Mouse (Mus musculus): ENCODE results near the gene Pot1a. TPM values are rescaled to one million over a fixed set of nuclear protein-coding genes. Genes with fewer than 3 reads are reported as not detected.

Gene Pot1a
- polyA plus RNA-seq, 1 experiment, result 4.1 TPM

DNA sequence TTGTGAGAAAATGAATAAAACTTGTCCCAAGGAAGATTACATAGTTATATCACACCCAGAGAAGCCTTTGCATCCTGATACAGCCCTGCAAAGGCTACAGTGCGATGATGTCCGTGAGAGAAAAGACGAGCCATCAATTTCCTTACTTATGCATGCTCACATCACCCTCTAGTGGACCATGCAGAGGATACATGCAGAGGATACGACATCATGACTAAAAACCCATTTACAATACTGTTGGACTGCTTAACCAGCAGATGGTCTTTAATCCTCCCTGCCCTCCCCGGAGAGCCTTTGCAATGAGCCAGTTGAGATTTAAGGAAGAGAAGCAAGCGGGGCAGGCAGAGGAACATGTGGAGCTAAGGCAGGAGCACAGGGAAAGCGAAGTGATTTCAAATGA is 42.0 kb downstream of the Pot1a start:
- H3K36me3 ChIP-seq (ENCODE audit: control insufficient read depth, insufficient read depth, low read length), result no peaks in the 10 kb centered on the region
- WGBS, result 61% methylated on average over 7 of the region's 7 CpGs
- DNase-seq, result peak; percentile 1
- no peak overlapping the region for H3K27ac ChIP-seq (ENCODE audit: insufficient read depth, low read depth, low read length)
- H3K4me1 ChIP-seq (ENCODE audit: control insufficient read depth, insufficient read depth, low read length), result no peaks in the 10 kb centered on the region
- no peaks in the 10 kb centered on the region for H3K27me3 ChIP-seq (replicated peaks; ENCODE audit: control insufficient read depth, insufficient read depth, low read length)
- no peak for TF ChIP-seq POLR2A (IDR thresholded peaks at IDR 0.05; ENCODE audit: low read depth, low read length)
- TF ChIP-seq CTCF (conservative IDR thresholded peaks at IDR 0.05; ENCODE audit: insufficient read depth, insufficient read length, low read depth, low read length), result 0 out of 2 replicates have a peak, but pooled peaks have one; percentile 20
- H3K4me3 ChIP-seq (ENCODE audit: insufficient read depth, low read depth, low read length), result no peak overlapping the region

DNA sequence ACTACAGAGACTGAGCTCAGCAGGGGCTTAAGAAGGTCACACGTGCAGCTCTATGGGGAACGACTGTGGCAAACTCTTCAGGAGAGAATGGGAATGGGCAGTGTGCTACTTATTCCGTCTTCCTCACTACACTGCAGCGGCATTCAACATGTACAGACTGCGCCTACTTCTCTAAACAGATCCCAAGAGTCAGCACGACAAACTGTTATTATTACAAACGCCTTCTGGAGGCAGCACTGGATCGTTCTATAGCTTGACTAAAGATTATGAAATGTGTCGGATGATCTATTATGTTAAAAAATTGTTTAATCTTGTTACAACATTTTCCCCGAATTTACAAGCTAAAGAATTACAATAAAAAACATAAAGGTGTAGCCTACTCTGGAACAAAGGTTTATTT is 42.8 kb downstream of the Pot1a start:
- no peak overlapping the region for H3K4me3 ChIP-seq (ENCODE audit: insufficient read depth, low read depth, low read length)
- no peak overlapping the region for H3K27ac ChIP-seq (ENCODE audit: insufficient read depth, low read depth, low read length)
- TF ChIP-seq CTCF (conservative IDR thresholded peaks at IDR 0.05; ENCODE audit: insufficient read depth, insufficient read length, low read depth, low read length), result no peak
- TF ChIP-seq POLR2A (IDR thresholded peaks at IDR 0.05; ENCODE audit: low read depth, low read length), result no peak
- H3K4me1 ChIP-seq (ENCODE audit: control insufficient read depth, insufficient read depth, low read length), result no peaks in the 10 kb centered on the region
- H3K36me3 ChIP-seq (ENCODE audit: control insufficient read depth, insufficient read depth, low read length), result peaks cover 2% of the 10 kb centered on the region; the same call in 1 of the 2 replicates
- no peak for DNase-seq
- H3K27me3 ChIP-seq (replicated peaks; ENCODE audit: control insufficient read depth, insufficient read depth, low read length), result no peaks in the 10 kb centered on the region
- 90% methylated on average over 10 of the region's 10 CpGs for whole genome bisulfite sequencing

DNA sequence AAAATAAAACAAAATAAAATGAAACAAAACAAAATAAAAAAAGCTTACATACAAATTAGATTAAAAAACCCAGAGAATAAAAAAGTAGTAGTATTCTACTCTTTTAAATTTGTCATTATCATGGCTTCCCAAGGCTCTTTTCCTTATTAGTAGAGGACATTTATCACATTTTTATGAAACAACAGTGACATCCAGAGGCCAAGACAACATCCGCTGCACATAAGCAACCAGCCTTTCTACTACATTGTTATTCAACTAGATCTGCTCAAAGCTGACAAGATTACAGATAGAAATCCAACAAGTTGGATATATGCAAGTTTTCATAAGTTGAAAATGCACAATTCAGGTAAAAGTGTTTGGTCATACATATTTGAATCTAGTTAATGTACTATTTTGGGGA is 56.4 kb downstream of the Pot1a start:
- H3K4me3 ChIP-seq (ENCODE audit: insufficient read depth, low read depth, low read length), result no peak overlapping the region
- peaks cover 5% of the 10 kb centered on the region for H3K36me3 ChIP-seq (ENCODE audit: control insufficient read depth, insufficient read depth, low read length)
- H3K27me3 ChIP-seq (replicated peaks; ENCODE audit: control insufficient read depth, insufficient read depth, low read length), result no peaks in the 10 kb centered on the region
- WGBS, result 74% methylated on average over 1 of the region's 1 CpGs
- no peak for DNase-seq
- H3K4me1 ChIP-seq (ENCODE audit: control insufficient read depth, insufficient read depth, low read length), result no peaks in the 10 kb centered on the region
- no peak overlapping the region for H3K27ac ChIP-seq (ENCODE audit: insufficient read depth, low read depth, low read length)
- TF ChIP-seq POLR2A (IDR thresholded peaks at IDR 0.05; ENCODE audit: low read depth, low read length), result no peak
- no peak for TF ChIP-seq CTCF (conservative IDR thresholded peaks at IDR 0.05; ENCODE audit: insufficient read depth, insufficient read length, low read depth, low read length)

DNA sequence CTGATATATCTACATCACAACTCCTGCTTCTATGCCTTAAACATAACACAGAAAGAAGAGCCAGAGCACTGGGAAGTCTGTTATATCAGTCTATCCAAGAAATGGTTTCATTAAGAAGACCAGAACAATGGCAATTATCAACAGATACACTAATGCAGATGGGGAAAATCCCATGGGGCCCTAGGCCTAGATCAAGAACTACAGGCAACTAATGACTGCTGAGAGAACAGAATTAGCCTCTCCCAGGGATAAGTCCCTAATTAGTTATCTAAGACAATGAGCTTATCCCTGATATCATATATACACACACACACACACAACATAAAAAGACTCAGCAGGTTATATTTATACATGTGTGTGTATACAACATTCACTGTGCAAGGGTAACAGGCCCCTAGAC is 72.5 kb downstream of the Pot1a start:
- TF ChIP-seq CTCF (conservative IDR thresholded peaks at IDR 0.05; ENCODE audit: insufficient read depth, insufficient read length, low read depth, low read length), result no peak
- no peak for TF ChIP-seq POLR2A (IDR thresholded peaks at IDR 0.05; ENCODE audit: low read depth, low read length)
- H3K4me1 ChIP-seq (ENCODE audit: control insufficient read depth, insufficient read depth, low read length), result no peaks in the 10 kb centered on the region
- DNase-seq, result no peak
- no peaks in the 10 kb centered on the region for H3K36me3 ChIP-seq (ENCODE audit: control insufficient read depth, insufficient read depth, low read length)
- H3K4me3 ChIP-seq (ENCODE audit: insufficient read depth, low read depth, low read length), result no peak overlapping the region
- no peaks in the 10 kb centered on the region for H3K27me3 ChIP-seq (replicated peaks; ENCODE audit: control insufficient read depth, insufficient read depth, low read length)
- no peak overlapping the region for H3K27ac ChIP-seq (ENCODE audit: insufficient read depth, low read depth, low read length)

DNA sequence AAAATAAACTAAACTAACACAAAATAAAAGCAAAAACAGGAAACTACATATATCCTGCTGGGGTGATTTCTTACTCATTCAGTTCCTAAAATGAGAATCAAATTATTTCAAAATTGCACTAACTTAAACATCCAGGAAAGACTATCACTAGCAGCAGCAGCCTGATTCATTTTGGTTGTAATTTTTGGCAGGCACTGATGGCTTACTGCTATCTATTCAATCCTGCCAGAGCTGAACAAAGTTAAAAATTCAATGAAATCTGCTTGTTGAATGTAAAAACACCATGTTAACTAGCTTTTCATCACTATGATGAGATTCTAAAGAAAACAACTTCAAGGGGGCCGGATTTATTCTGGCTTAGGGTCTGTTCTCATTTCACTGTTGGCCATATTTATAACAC is 82.5 kb downstream of the Pot1a start:
- TF ChIP-seq POLR2A (IDR thresholded peaks at IDR 0.05; ENCODE audit: low read depth, low read length) (no peak), CTCF (conservative IDR thresholded peaks at IDR 0.05; ENCODE audit: insufficient read depth, insufficient read length, low read depth, low read length) (no peak)
- Histone ChIP-seq H3K27ac (ENCODE audit: insufficient read depth, low read depth, low read length) (no peak overlapping the region), H3K36me3 (ENCODE audit: control insufficient read depth, insufficient read depth, low read length) (no peaks in the 10 kb centered on the region), H3K27me3 (replicated peaks; ENCODE audit: control insufficient read depth, insufficient read depth, low read length) (no peaks in the 10 kb centered on the region), H3K4me1 (ENCODE audit: control insufficient read depth, insufficient read depth, low read length) (no peaks in the 10 kb centered on the region), H3K4me3 (ENCODE audit: insufficient read depth, low read depth, low read length) (no peak overlapping the region)
- 75% methylated on average over 1 of the region's 1 CpGs for WGBS
- DNase-seq, result no peak

DNA sequence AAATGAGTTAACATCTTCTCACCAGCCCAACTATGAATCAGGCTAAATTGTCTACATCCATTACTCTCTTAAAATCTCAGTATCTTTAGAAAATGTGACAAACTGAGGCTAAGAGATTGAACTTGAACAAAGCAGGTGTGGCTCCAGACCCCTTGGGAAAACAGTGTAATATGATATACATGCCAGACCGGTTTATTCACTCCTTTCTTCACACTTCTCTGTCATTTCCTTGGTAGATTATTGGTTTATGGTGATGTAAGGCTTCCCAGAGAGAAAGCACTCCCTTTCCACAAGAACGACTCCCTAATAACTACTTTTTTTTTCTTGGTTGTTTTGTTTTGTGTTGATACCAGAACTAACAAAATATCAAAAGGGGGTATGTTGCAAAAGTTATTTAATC is 98.4 kb downstream of the Pot1a start:
- 11% methylated on average over 2 of the region's 2 CpGs for WGBS
- Histone ChIP-seq H3K27me3 (replicated peaks; ENCODE audit: control insufficient read depth, insufficient read depth, low read length) (no peaks in the 10 kb centered on the region), H3K36me3 (ENCODE audit: control insufficient read depth, insufficient read depth, low read length) (no peaks in the 10 kb centered on the region), H3K4me1 (ENCODE audit: control insufficient read depth, insufficient read depth, low read length) (no peaks in the 10 kb centered on the region), H3K27ac (ENCODE audit: insufficient read depth, low read depth, low read length) (no peak overlapping the region), H3K4me3 (ENCODE audit: insufficient read depth, low read depth, low read length) (no peak overlapping the region)
- DNase-seq, result no peak
- no peak for TF ChIP-seq POLR2A (IDR thresholded peaks at IDR 0.05; ENCODE audit: low read depth, low read length)
- no peak for TF ChIP-seq CTCF (conservative IDR thresholded peaks at IDR 0.05; ENCODE audit: insufficient read depth, insufficient read length, low read depth, low read length)

DNA sequence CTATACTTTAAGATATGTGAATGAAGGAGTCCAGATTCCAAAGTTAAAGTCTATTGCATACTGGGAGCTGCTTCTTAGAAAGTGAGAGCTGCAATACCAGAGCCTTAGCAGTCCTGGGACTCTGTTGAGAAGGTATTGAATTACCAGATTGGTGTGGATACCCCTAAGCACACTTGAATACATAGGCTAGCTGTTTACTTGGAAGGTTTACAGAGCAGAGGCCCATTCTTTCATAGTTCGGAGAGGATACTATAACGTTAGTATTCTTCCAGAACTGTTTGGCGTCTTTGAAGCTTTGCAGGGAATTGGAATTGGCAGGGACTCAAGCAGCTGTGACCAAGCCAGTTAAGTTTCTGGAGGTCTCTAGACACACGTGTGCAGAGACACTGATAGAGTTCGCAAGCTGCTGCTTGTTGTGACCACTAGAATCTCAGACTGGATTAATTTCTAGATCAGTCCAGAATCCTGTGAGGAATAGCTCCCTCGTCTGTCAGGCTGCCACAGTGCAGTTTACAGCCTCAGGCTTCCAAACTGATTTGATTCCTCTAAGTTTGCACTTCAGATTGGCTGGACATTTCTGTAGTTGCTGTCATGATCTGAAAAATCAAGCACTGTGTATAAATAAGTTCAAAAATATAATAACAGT is 99.7 kb downstream of the Pot1a start:
- H3K27ac ChIP-seq (ENCODE audit: insufficient read depth, low read depth, low read length), result no peak overlapping the region
- TF ChIP-seq POLR2A (IDR thresholded peaks at IDR 0.05; ENCODE audit: low read depth, low read length) (no peak), CTCF (conservative IDR thresholded peaks at IDR 0.05; ENCODE audit: insufficient read depth, insufficient read length, low read depth, low read length) (peak; percentile 46; the same call in 1 of the 2 replicates)
- WGBS, result 44% methylated on average over 6 of the region's 6 CpGs

More for the DNA sequence above, 99.7 kb downstream of the Pot1a start:
- Histone ChIP-seq H3K36me3 (ENCODE audit: control insufficient read depth, insufficient read depth, low read length) (no peaks in the 10 kb centered on the region), H3K4me3 (ENCODE audit: insufficient read depth, low read depth, low read length) (no peak overlapping the region), H3K4me1 (ENCODE audit: control insufficient read depth, insufficient read depth, low read length) (no peaks in the 10 kb centered on the region), H3K27me3 (replicated peaks; ENCODE audit: control insufficient read depth, insufficient read depth, low read length) (no peaks in the 10 kb centered on the region)
- peak; percentile 17 for DNase-seq

All from kidney, adult 2 months (tissue).